ENCODE assay signal across 8 mouse cellular contexts in genomic region chr5:25022904-25023303, GRCm38 (mm10).
DNase-seq lines count a peak whose midpoint lies in the region; ATAC-seq and TF ChIP-seq lines count a peak whose summit lies in the region.

No protein-coding gene starts in this region.

- no peak overlapping the region for H3K9ac ChIP-seq in intestine, postnatal 0 days (ENCODE audit: low read depth, low read length)
- H3K9ac ChIP-seq in intestine, embryonic 16.5 days (ENCODE audit: low read depth, low read length) = no peak overlapping the region

- peaks cover 6% of the 10 kb centered on the region; the same call in 1 of the 2 replicates for H3K4me1 ChIP-seq in intestine, postnatal 0 days (replicated peaks; ENCODE audit: control insufficient read depth, insufficient read depth, low read length)
- H3K4me1 ChIP-seq in intestine, embryonic 16.5 days (ENCODE audit: control insufficient read depth, insufficient read depth, low read length) = no peaks in the 10 kb centered on the region

- no peak for ATAC-seq in intestine, postnatal 0 days
- ATAC-seq in intestine, embryonic 16.5 days = no peak
- ATAC-seq in monocyte, adult 5-6 weeks (replicated peaks; ENCODE audit: insufficient number of reproducible peaks, low FRiP score, low TSS enrichment, poor library complexity, severe bottlenecking) = 0 out of 2 replicates have a peak, but pooled peaks have one; percentile 28
- no peak for ATAC-seq in erythroid progenitor cell, adult 5-6 weeks (replicated peaks; ENCODE audit: low FRiP score, poor library complexity, severe bottlenecking)

- H3K4me3 ChIP-seq in intestine, postnatal 0 days (ENCODE audit: low read depth, low read length) = no peak overlapping the region
- H3K4me3 ChIP-seq in intestine, embryonic 16.5 days (ENCODE audit: low read length) = no peak overlapping the region

- H3K27ac ChIP-seq in intestine, postnatal 0 days (ENCODE audit: low read depth, low read length) = no peak overlapping the region
- H3K27ac ChIP-seq in intestine, embryonic 16.5 days (ENCODE audit: low read length) = no peak overlapping the region

- peak; percentile 57 for DNase-seq in urinary bladder, postnatal 25 days (ENCODE audit: low spot score)
- DNase-seq in urinary bladder, postnatal 4 days (ENCODE audit: low spot score in 2 of 2) = no peak
- DNase-seq in adrenal gland, postnatal 36 days = peak; percentile 66 to 76
- peak; percentile 35 to 64 for DNase-seq in heart, postnatal 36 days

- no peaks in the 10 kb centered on the region for H3K9me3 ChIP-seq in intestine, postnatal 0 days (ENCODE audit: control insufficient read depth)
- H3K9me3 ChIP-seq in intestine, embryonic 16.5 days (ENCODE audit: control insufficient read depth, low read length) = no peaks in the 10 kb centered on the region

- no peak overlapping the region for H3K4me2 ChIP-seq in intestine, postnatal 0 days (replicated peaks; ENCODE audit: low read depth)
- H3K4me2 ChIP-seq in intestine, embryonic 16.5 days (ENCODE audit: low read depth, low read length) = no peak overlapping the region

- intact Hi-C loops in heart, postnatal 36 days (cut with DNase I) = loop anchor here (5.0 kb wide), 2 partner anchors 59 to 139 kb away; no protein-coding TSS in a partner anchor

- H3K36me3 ChIP-seq in intestine, postnatal 0 days (ENCODE audit: control insufficient read depth, insufficient read depth) = peaks cover 5% of the 10 kb centered on the region
- H3K36me3 ChIP-seq in intestine, embryonic 16.5 days (ENCODE audit: control insufficient read depth, insufficient read depth, low read length) = no peaks in the 10 kb centered on the region; the same call in 1 of the 2 replicates

- 45% methylated on average over 4 of the region's 4 CpGs for WGBS in intestine, postnatal 0 days
- WGBS in intestine, embryonic 16.5 days = 48% methylated on average over 4 of the region's 4 CpGs

- peak; percentile 84 for TF ChIP-seq CTCF in intestine, postnatal 0 days (IDR thresholded peaks at IDR 0.05; ENCODE audit: low read depth)

- no peaks in the 10 kb centered on the region for H3K27me3 ChIP-seq in intestine, postnatal 0 days (replicated peaks; ENCODE audit: control insufficient read depth, insufficient read depth, low read length)
- no peaks in the 10 kb centered on the region for H3K27me3 ChIP-seq in intestine, embryonic 16.5 days (replicated peaks; ENCODE audit: control insufficient read depth, insufficient read depth, low read length)

Comparison
In these comparisons a context has a peak if more than half of its experiments do, and no peak if none do; other contexts are left out.
1. DNase-seq: peak in urinary bladder, postnatal 25 days (single experiment), adrenal gland, postnatal 36 days (2 of 2) and heart, postnatal 36 days (2 of 2); none in urinary bladder, postnatal 4 days (0 of 2).